Mouse (Mus musculus) small intestine, adult 2 months (tissue): ENCODE data around the gene Cd28. TPM values are rescaled to one million over a fixed set of nuclear protein-coding genes. Genes with fewer than 3 reads are reported as not detected.

Experiments
- H3K27ac ChIP-seq: fragments of 200-500 bp; 2 replicates; pipeline ENCODE4 v1.5.1; 2012; ENCODE audit warnings: low read depth, low read length, control low read depth, inconsistent platforms; ENCODE audit not compliant: insufficient read depth
- H3K27me3 ChIP-seq: fragments of 200-500 bp; 2 replicates; pipeline ENCODE4 v1.6.1; 2012; ENCODE audit warnings: mild to moderate bottlenecking, moderate library complexity, low read length, inconsistent platforms; ENCODE audit not compliant: control insufficient read depth, insufficient read depth
- H3K36me3 ChIP-seq: fragments of 200-500 bp; 2 replicates; pipeline ENCODE4 v1.6.1; 2012; ENCODE audit warnings: mild to moderate bottlenecking, low read length, control low read depth, inconsistent platforms; ENCODE audit not compliant: control insufficient read depth, insufficient read depth
- H3K4me1 ChIP-seq: fragments of 200-500 bp; 2 replicates; pipeline ENCODE4 v1.6.1; 2012; ENCODE audit warnings: low read length, inconsistent platforms, mixed read lengths; ENCODE audit not compliant: control insufficient read depth, insufficient read depth, insufficient read length
- H3K4me3 ChIP-seq: fragments of 200-500 bp; 2 replicates; pipeline ENCODE4 v1.5.1; 2012; ENCODE audit warnings: low read depth, mild to moderate bottlenecking, control low read depth, inconsistent platforms, low read length, moderate library complexity
- CTCF ChIP-seq: fragments of 200-500 bp; IDR thresholded peaks from 2 replicates; pipeline ENCODE4 v1.5.1; 2012; ENCODE audit warnings: low read depth, mild to moderate bottlenecking, control low read depth, inconsistent platforms, low read length, moderate library complexity, mixed read lengths; ENCODE audit not compliant: insufficient replicate concordance, insufficient read length; ENCODE audit errors: extremely low read depth
- POLR2A ChIP-seq: fragments of 200-500 bp; IDR thresholded peaks from 2 replicates; pipeline ENCODE4 v1.6.1; 2012; ENCODE audit warnings: low read depth, mild to moderate bottlenecking, control low read depth, inconsistent platforms, low read length, moderate library complexity
- WGBS: fragments of 180-500 bp; shearing (Covaris S2); methylation state at CpG from one replicate; pipeline ENCODE4 v1.1.7; 2018; 5-methylcytosine and 5-hydroxymethylcytosine counted together
- polyA plus RNA-seq: library from polyadenylated mRNA; depleted of rRNA; stranded (reverse); fragments of >200 nt; gene quantifications from 2 replicates; pipeline ENCODE4 v1.2.3, GENCODE M21; 2012

The Cd28 gene
- polyA plus RNA-seq, 1 experiment, result 0.65 TPM

GRCm38 (mm10) chr1:60759563-60760335, 43.1 kb downstream of the Cd28 start:
- Histone ChIP-seq H3K27ac (no peak overlapping the region), H3K4me3 (no peak overlapping the region), H3K36me3 (no peaks in the 10 kb centered on the region), H3K4me1 (no peaks in the 10 kb centered on the region), H3K27me3 (no peaks in the 10 kb centered on the region)
- TF ChIP-seq CTCF, result no peak
- no peak for TF ChIP-seq POLR2A
- 72% methylated on average over 7 of the region's 7 CpGs for WGBS

- H3K36me3 ChIP-seq, result no peaks in the 10 kb centered on the region
- no peaks in the 10 kb centered on the region for H3K4me1 ChIP-seq
- no peak overlapping the region for H3K4me3 ChIP-seq
- TF ChIP-seq POLR2A (no peak), CTCF (no peak)
- H3K27me3 ChIP-seq, result no peaks in the 10 kb centered on the region
- WGBS, result 89% methylated on average over 3 of the region's 3 CpGs
- H3K27ac ChIP-seq, result no peak overlapping the region
Observed at GRCm38 (mm10) chr1:60760475-60760874, 43.9 kb downstream of the Cd28 start.

- H3K4me3 ChIP-seq, result no peak overlapping the region
- H3K27ac ChIP-seq, result no peak overlapping the region
- 92% methylated on average over 3 of the region's 3 CpGs for WGBS
- no peak for TF ChIP-seq POLR2A
- no peaks in the 10 kb centered on the region for H3K36me3 ChIP-seq
- H3K27me3 ChIP-seq, result no peaks in the 10 kb centered on the region
- no peaks in the 10 kb centered on the region for H3K4me1 ChIP-seq
Observed at GRCm38 (mm10) chr1:60761528-60762171, 45.0 kb downstream of the Cd28 start.

GRCm38 (mm10) chr1:60762451-60762850, 45.9 kb downstream of the Cd28 start:
- Histone ChIP-seq H3K27ac (no peak overlapping the region), H3K4me1 (no peaks in the 10 kb centered on the region), H3K4me3 (no peak overlapping the region), H3K27me3 (no peaks in the 10 kb centered on the region), H3K36me3 (no peaks in the 10 kb centered on the region)
- 95% methylated on average over 1 of the region's 1 CpGs for WGBS
- no peak for TF ChIP-seq CTCF
- no peak for TF ChIP-seq POLR2A

- no peaks in the 10 kb centered on the region for H3K4me1 ChIP-seq
- 86% methylated on average over 20 of the region's 20 CpGs for WGBS
Observed at GRCm38 (mm10) chr1:60762916-60763315, 46.3 kb downstream of the Cd28 start.

GRCm38 (mm10) chr1:60771771-60772170, 55.2 kb downstream of the Cd28 start:
- Histone ChIP-seq H3K36me3 (no peaks in the 10 kb centered on the region), H3K4me1 (no peaks in the 10 kb centered on the region), H3K27ac (no peak overlapping the region), H3K27me3 (no peaks in the 10 kb centered on the region), H3K4me3 (no peak overlapping the region)
- WGBS, result 93% methylated on average over 7 of the region's 7 CpGs
- no peak for TF ChIP-seq CTCF

More at GRCm38 (mm10) chr1:60762916-60763315, 46.3 kb downstream of the Cd28 start:
- Histone ChIP-seq H3K4me3 (no peak overlapping the region), H3K36me3 (no peaks in the 10 kb centered on the region), H3K27ac (no peak overlapping the region), H3K27me3 (no peaks in the 10 kb centered on the region)
- TF ChIP-seq POLR2A (no peak), CTCF (no peak)

- Histone ChIP-seq H3K4me3 (no peak overlapping the region), H3K4me1 (no peaks in the 10 kb centered on the region), H3K27me3 (no peaks in the 10 kb centered on the region), H3K36me3 (no peaks in the 10 kb centered on the region), H3K27ac (no peak overlapping the region)
- 40% methylated on average over 3 of the region's 3 CpGs for WGBS
- TF ChIP-seq CTCF, result no peak
- no peak for TF ChIP-seq POLR2A
Observed at GRCm38 (mm10) chr1:60773231-60773630, 56.6 kb downstream of the Cd28 start.
